Comparison of ENCODE assay signal across 18 mouse cellular contexts in the genomic region with DNA sequence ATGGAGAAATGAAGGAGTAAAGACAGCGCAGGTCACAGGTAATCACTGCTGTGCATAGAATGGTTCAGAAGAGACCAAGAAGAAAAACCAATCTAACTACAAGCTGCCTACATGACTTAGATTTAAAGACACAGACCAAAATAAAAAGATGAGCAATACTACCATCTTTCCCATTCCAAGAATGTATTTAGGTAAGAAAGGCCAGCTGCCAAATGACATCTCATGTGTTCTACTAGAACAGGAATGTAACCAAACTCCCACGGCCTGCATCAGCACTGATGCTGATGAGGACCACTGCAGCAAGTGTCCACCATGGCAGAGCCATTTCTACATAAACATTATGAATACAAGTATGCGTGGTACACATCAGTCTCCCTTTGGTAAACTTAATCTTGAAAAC.
DNase-seq lines count a peak whose midpoint lies in the region; TF ChIP-seq lines count a peak whose summit lies in the region.
"Had no signal": no experiment of that assay in that cellular context is flagged by ENCODE, and none has a peak within 500 bp of the region (broad histone marks: within the 10 kb centered on the region; RNA-seq: fewer than 3 reads in every experiment).

No protein-coding gene starts in this region.

- no peak overlapping the region for H3K4me3 ChIP-seq in gastrocnemius, adult 2 months
- no peak overlapping the region for H3K4me3 ChIP-seq in layer of hippocampus, adult 2 months
- H3K4me3 ChIP-seq: embryonic facial prominence, embryonic 10.5 days; embryonic facial prominence, embryonic 12.5 days; forebrain, embryonic 13.5 days; forebrain, embryonic 15.5 days had no signal

- H3K27ac ChIP-seq in gastrocnemius, adult 2 months = peak overlapping the region; percentile 21; the same call in 1 of the 2 replicates
- H3K27ac ChIP-seq in layer of hippocampus, adult 2 months = peak overlapping the region; percentile 78
- H3K27ac ChIP-seq: embryonic facial prominence, embryonic 10.5 days; embryonic facial prominence, embryonic 12.5 days; forebrain, embryonic 13.5 days; forebrain, embryonic 15.5 days had no signal

- no peak for DNase-seq in gastrocnemius, adult 2 months
- no peak for DNase-seq in gastrocnemius, adult 18-20 months (ENCODE audit: low spot score)
- no peak for DNase-seq in layer of hippocampus, adult 2 months (ENCODE audit: low spot score in 2 of 2)
- no peak for DNase-seq in layer of hippocampus, postnatal 36 days
- DNase-seq in brain, adult 2 months (ENCODE audit: low read depth, low spot score) = peak; percentile 66
- no peak for DNase-seq in spleen, postnatal 14 days (ENCODE audit: low spot score in 2 of 2)
- DNase-seq: adrenal gland, adult 2 months; adrenal gland, postnatal 10 days; adrenal gland, postnatal 25 days; cerebellum, adult 11-12 months; cerebellum, adult 2 months; cerebellum, adult 9-10 months; cerebellum, postnatal 10 days; cerebellum, postnatal 25 days had no signal

- no peak for TF ChIP-seq CTCF in gastrocnemius, adult 2 months (IDR thresholded peaks at IDR 0.05)
- TF ChIP-seq CTCF in layer of hippocampus, adult 2 months (conservative IDR thresholded peaks at IDR 0.05) = no peak

- intact Hi-C loops in gastrocnemius, adult 2 months (cut with DNase I) = no loop called here
